Mouse (Mus musculus) E14TG2a.4 (cell line): ENCODE data around the gene Ogn.

Source experiments
- CTCF ChIP-seq: conservative IDR thresholded peaks from 2 replicates; pipeline ENCODE4 v1.5.1; 2014; ENCODE audit warnings: low read length
- NANOG ChIP-seq: IDR thresholded peaks from 2 replicates; pipeline ENCODE4 v1.6.1; 2014; ENCODE audit warnings: borderline replicate concordance, low read length, mixed read lengths
- POU5F1 ChIP-seq: IDR thresholded peaks from 2 replicates; pipeline ENCODE4 v1.6.1; 2014; ENCODE audit warnings: low read length, borderline replicate concordance

DNA sequence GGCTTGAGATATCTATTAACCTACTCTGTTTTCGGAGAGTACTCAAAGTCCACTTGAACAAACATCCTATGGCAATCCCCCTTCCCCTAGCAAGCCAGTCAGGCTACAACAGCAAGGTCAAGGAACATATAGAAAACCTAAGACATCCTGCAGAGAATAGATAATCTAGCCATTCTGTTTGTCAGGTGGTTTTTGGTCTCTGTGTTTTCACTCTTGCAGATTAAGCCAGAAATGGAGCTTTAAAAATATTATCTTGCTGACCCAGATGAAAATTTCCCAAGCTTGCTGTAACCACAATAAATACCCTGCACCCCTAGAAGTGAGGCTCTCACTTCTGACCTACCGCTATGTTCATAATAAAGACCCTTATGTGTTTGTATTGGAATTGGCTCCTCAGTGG lies 36.4 kb upstream of the Ogn start:
- TF ChIP-seq CTCF (no peak), POU5F1 (no peak), NANOG (no peak)
